Mouse (Mus musculus) thymus, postnatal 25 days (tissue): ENCODE measurements around the gene Kcnn4.

ENCODE experiments used
- DNase-seq: peaks from one replicate; pipeline ENCODE4 v3.0.0; 2022

The Kcnn4 gene

GRCm38 (mm10) chr7:24428725-24429124 lies 58.7 kb downstream of the Kcnn4 start:
- DNase-seq: no peak

GRCm38 (mm10) chr7:24429413-24430112 lies 59.5 kb downstream of the Kcnn4 start:
- no peak for DNase-seq

- no peak for DNase-seq
Measured at GRCm38 (mm10) chr7:24430551-24431345, 60.7 kb downstream of the Kcnn4 start.

- DNase-seq: no peak
Measured at GRCm38 (mm10) chr7:24431713-24432112, 61.6 kb downstream of the Kcnn4 start.

- DNase-seq: no peak
Measured at GRCm38 (mm10) chr7:24435305-24435704, 65.2 kb downstream of the Kcnn4 start.
